Mouse (Mus musculus) layer of hippocampus, adult 9-10 months (tissue): Measurements from ENCODE around the gene Islr2.
A peak's percentile ranks its signal among the peaks of the same experiment; 100 is the strongest.

ENCODE experiments used
- DNase-seq: peaks from one replicate; pipeline ENCODE4 v3.0.0; 2022; ENCODE audit warnings: low spot score

Gene Islr2

GRCm38 (mm10) chr9:58220218-58220903, 16.2 kb upstream of the Islr2 start:
- DNase-seq = no peak

- DNase-seq = no peak
Measured at GRCm38 (mm10) chr9:58218539-58218938, 14.4 kb upstream of the Islr2 start.

GRCm38 (mm10) chr9:58216402-58216801, 12.3 kb upstream of the Islr2 start:
- no peak for DNase-seq

GRCm38 (mm10) chr9:58214519-58215180, 10.5 kb upstream of the Islr2 start:
- DNase-seq = no peak

GRCm38 (mm10) chr9:58213865-58214264, 9.7 kb upstream of the Islr2 start:
- no peak for DNase-seq

GRCm38 (mm10) chr9:58213377-58213776, 9.3 kb upstream of the Islr2 start:
- no peak for DNase-seq

- no peak for DNase-seq
Measured at GRCm38 (mm10) chr9:58210304-58210627, 6.1 kb upstream of the Islr2 start.

- no peak for DNase-seq
Measured at GRCm38 (mm10) chr9:58209462-58210303, 5.6 kb upstream of the Islr2 start.

GRCm38 (mm10) chr9:58206013-58206412, 1.9 kb upstream of the Islr2 start:
- no peak for DNase-seq

GRCm38 (mm10) chr9:58204448-58205000, 405 bp upstream of the Islr2 start:
- peak; percentile 89 for DNase-seq

- DNase-seq = no peak
Measured at GRCm38 (mm10) chr9:58202676-58203453, 1.3 kb downstream of the Islr2 start.

- no peak for DNase-seq
Measured at GRCm38 (mm10) chr9:58201861-58202549, 2.1 kb downstream of the Islr2 start.

- no peak for DNase-seq
Measured at GRCm38 (mm10) chr9:58201091-58201842, 2.9 kb downstream of the Islr2 start.

GRCm38 (mm10) chr9:58200270-58201090, 3.6 kb downstream of the Islr2 start:
- no peak for DNase-seq

GRCm38 (mm10) chr9:58199381-58200269, 4.5 kb downstream of the Islr2 start:
- DNase-seq = no peak

- DNase-seq = no peak
Measured at GRCm38 (mm10) chr9:58198801-58199371, 5.2 kb downstream of the Islr2 start.

GRCm38 (mm10) chr9:58197781-58198701, 6.1 kb downstream of the Islr2 start:
- DNase-seq = no peak
